Mouse (Mus musculus) stomach, postnatal 0 days (tissue): Measurements from ENCODE around the gene Tnik.

Experiments
- CTCF ChIP-seq: IDR thresholded peaks from 2 replicates; pipeline ENCODE4 v1.5.1; 2016; ENCODE audit warnings: antibody characterized with exemption, low read depth, mild to moderate bottlenecking, moderate library complexity
- EP300 ChIP-seq: optimal IDR thresholded peaks from 2 replicates; pipeline ENCODE3; 2016; ENCODE audit warnings: antibody characterized with exemption

DNA sequence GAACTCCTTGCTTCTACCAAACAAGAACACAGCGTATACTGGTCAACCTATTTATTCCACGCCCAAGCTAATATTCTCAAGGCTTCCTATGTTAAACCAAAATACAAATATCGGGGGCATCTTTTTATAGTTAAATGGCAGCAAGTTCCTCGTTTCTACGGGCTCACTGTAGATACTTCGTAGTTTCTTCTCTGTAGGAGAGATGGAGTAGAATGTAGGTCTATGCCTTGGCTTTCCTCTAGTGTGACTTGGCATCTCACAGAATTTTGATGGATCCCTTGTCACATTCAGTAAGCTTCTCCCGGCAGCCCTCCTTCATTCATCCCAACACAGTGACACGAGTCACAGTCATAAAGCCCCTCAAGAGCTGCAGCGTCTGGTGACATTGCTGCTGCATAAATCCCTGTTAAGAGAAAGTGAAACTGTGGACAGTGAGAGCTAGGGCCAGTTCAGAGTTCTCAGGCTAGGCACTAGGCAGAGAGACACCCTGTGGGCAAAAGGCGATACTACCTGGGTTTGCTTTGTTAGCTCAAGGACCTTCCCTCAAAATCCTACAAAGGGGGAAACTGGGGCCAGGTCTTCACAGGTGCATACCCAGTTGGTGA, 280.5 kb downstream of the Tnik start:
- peak; percentile 78 for TF ChIP-seq CTCF
- TF ChIP-seq EP300: no peak
